Mouse (Mus musculus): ENCODE data around the gene Ksr1.
A peak's percentile ranks its signal among the peaks of the same experiment; 100 is the strongest.

The Ksr1 gene

GRCm38 (mm10) chr11:78982042-78982441, 164.2 kb downstream of the Ksr1 start:
- DNase-seq (ENCODE audit: low spot score in 2 of 2): no peak

- DNase-seq (ENCODE audit: low spot score in 2 of 2): no peak
Measured at GRCm38 (mm10) chr11:78980083-78980634, 166.0 kb downstream of the Ksr1 start.

DNA sequence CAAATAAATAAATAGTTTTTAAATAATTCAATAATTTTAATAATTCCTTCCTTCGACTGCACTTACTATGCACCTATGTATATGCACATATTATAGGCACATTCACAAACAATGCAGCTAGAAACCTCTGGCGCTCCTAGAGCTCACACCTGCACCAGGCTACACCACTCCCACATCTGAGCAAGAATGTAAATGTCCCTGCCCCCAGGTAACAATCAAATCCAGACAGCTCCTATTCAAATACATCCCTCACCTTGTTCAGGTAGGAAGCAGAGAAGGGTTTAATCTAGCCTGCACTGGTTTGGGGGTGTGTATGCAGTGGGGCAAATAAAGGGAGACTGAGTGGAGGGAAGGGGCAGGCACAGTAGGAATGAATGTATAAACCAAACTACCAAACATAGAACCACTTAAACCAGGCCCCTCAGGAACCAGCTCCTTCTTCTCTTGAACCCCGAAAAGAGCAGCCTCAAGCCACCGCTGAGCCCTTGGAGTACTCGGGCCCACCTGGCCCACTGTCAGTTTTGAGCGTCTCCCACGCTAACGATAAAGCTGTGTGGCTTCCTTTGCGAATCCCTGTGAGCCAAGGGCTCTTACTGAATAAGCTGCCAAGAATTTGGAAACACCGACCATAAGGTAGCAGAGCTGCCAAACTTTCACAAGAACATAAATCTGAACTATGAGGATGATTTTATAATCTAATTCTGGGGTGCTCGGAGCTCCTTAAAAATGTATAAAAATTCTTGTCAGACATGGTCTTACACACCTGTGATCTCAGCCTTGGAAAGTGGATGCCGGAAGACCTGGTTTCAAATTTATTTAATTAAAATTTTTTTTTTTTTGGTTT, 167.8 kb downstream of the Ksr1 start:
- DNase-seq (ENCODE audit: low spot score in 2 of 2): no peak

DNA sequence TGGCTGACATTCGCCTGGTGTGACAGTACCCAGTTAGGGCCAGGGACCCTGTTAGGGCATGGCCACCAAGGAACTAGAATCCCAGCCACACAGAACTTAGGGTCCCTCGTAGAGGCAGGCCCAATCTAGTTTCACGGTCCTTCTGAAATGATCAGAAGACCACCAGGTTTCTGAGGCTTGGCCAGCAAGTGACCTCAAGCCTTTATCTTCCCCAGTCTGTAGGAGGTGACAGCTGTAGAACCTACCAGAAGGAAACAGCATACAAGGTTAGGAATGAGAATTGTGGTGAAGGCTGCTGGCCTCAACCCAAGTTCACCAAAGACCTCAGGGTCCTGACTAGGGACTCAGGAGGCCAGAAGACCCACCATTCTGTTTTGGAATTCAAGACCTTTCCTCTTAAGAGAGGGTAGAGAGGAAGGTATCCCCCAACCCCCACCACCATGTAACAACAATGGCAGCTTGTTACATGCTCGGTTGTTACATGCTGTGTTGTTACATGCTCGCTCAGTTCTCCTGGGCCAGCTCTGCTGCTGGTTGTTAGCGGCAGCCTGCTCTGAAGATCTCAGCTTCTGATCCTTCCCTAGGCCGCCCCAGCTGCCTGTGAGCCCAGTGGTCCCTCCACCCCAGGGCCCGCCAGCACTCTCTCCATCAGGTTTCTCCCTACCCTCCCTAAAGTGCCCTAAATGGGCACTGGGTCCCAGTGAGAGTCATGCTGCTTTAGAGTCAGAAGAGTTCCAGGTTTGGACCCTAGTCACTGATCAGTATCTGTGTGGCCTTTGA, 169.3 kb downstream of the Ksr1 start:
- DNase-seq (ENCODE audit: low spot score in 2 of 2): no peak

- DNase-seq (ENCODE audit: low spot score in 2 of 2): no peak
Measured at GRCm38 (mm10) chr11:78973381-78974150, 172.6 kb downstream of the Ksr1 start.

DNA sequence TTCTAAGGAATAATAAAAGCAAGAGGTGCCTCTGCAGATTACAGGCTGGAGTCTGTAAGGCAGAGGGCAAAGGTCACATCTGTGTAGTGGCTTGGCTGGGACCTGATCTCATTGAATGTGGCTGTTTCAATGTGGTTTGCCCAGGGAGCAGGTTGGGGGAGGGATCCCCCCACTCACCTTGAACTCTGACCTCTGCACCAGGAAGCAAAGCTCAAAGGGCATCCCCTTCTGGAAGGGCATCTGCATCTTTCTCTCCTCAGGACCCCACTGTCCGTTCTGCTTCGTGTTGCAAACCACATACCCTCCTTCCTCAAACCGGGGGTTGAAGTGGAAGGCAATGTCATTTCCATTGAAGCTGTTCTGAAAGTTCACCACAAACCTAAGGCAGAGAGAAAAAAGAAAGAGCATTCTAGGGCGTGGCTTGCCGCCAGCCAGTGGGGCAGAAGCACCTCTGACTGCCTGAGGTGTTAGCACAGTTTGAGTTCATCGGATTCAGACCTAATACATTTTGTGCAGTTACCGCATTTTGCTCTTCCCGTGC, 173.3 kb downstream of the Ksr1 start:
- no peak for DNase-seq (ENCODE audit: low spot score in 2 of 2)

DNA sequence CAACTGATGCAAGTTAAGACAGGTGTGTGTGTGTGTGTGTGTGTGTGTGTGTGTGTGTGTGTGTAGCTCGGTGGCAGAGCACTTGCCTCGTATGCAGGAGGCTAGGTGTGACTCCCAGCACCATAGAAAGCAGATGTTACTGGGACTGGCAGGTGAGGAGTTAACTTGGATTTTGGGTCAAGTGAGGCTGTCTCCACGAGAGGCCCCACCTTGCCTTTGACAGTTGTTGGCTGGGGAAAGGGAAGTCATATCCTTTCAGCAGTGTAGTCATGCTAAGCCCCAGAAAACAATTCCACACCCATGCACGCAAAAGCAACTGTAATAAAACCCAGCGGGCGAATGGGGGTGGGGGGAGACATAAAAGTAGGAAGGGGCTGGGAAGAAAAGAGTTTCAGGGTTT, 173.9 kb downstream of the Ksr1 start:
- DNase-seq (ENCODE audit: low spot score in 2 of 2): no peak

DNA sequence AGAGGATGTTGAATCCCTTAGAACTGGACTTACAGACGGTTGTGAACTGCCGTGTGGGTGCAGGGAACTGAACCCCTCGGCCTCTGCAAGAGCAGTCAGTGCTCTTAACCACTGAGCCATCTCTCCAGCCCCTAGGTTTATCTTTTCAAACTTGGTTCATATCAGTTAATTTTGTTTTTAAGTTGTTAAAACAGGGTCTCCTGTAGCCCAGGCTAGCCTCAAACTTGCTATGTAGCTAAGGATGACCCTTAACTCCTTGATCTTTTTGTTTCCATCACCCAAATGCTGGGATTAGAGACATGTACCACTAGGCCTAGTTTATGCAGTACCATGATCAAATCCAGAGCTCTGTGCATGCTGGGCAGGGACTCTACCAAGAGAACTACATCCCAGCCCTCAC, 174.5 kb downstream of the Ksr1 start:
- no peak for DNase-seq (ENCODE audit: low spot score in 2 of 2)

DNA sequence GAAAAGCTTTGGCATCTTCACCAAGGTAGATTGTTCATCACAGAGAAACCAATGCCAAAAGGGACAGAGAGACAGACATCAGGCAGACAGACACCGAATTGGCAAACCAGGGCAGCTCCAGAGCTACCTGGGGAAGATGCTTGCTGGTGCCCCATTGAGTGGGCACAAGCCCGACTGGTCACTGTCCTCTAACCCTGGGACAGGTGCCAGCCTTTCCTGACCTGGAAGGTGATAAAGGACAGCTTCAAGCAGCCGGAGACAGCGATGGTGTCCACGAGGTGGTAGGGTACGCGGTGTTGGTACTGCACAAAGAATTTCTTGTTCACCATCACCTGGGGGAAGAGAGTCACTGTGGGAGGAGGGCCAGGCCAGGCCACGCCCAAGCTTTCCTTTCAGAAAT, 175.1 kb downstream of the Ksr1 start:
- no peak for DNase-seq (ENCODE audit: low spot score in 2 of 2)

DNA sequence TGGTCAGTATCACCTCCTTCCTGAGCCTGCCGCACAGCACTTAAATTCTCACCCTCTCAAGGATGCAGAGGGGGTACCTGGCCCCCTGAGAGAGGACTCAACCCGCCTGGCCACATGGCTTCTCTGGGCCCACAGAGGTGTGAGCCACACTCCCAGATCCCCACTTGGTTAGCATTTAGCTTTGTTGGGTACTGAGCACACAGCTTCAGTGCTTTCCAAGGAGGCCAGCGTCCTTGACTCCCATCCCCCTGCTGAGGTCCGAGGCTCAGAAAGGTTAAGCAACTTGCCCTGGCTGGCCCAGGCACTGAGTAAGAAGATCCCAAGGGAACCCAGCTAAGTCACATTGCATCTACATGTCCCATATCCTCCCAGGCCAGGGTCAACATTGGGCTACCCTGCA, 178.1 kb downstream of the Ksr1 start:
- DNase-seq (ENCODE audit: low spot score in 2 of 2): no peak

DNA sequence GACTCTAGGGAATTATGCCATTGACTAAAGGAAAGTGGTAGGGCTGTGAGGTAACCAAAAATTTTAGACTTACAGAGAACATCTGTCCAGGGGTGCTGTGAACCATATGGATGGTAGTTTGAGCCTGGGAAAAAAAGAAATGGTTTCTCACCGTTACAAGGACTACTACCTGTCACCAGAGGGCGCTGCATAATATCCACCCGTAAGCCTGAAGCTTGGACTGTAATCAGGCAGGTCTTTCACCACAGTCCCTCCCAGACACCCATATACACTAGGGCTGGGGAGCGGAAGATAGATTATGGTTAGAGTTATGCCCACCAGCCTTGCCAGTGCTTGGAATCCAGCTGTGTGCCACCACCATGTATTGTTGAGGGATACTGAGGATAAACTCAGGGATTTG, 178.8 kb downstream of the Ksr1 start:
- peak; percentile 30 to 78 for DNase-seq (ENCODE audit: low spot score in 2 of 2)
